Mouse (Mus musculus) forebrain, postnatal 0 days (tissue): ENCODE results near the gene Cdca4. TPM values are rescaled to one million over a fixed set of nuclear protein-coding genes. Genes with fewer than 3 reads are reported as not detected.

ENCODE experiments used
- ATAC-seq: fragments of 200-750 bp; cut with Nextera tagmentation; 2 replicates; pipeline ENCODE4 v1.8.0; 2017; ENCODE audit warnings: mild to moderate bottlenecking, moderate library complexity
- DNase-seq: peaks from one replicate; pipeline ENCODE4 v3.0.0-alpha.2; 2015
- H3K27ac ChIP-seq: fragments of 300-500 bp; sonication (generic); 2 replicates; pipeline ENCODE4 v1.5.1; 2014; ENCODE audit warnings: low read depth, mild to moderate bottlenecking, antibody characterized with exemption, low read length, moderate library complexity, mixed read lengths
- H3K27me3 ChIP-seq: fragments of 300-500 bp; sonication (generic); 2 replicates; pipeline ENCODE4 v1.6.1; 2014; ENCODE audit warnings: mild to moderate bottlenecking, low read length, mixed read lengths; ENCODE audit not compliant: insufficient read depth
- H3K36me3 ChIP-seq: fragments of 300-500 bp; sonication (generic); 2 replicates; pipeline ENCODE4 v1.6.1; 2014; ENCODE audit warnings: mild to moderate bottlenecking, moderate library complexity; ENCODE audit not compliant: insufficient read depth
- H3K4me1 ChIP-seq: fragments of 300-500 bp; sonication (generic); 2 replicates; pipeline ENCODE4 v1.6.1; 2014; ENCODE audit warnings: antibody characterized with exemption; ENCODE audit not compliant: insufficient read depth
- H3K4me2 ChIP-seq: fragments of 300-500 bp; sonication (generic); 2 replicates; pipeline ENCODE4 v1.6.1; 2014; ENCODE audit warnings: low read depth, mild to moderate bottlenecking, moderate library complexity
- H3K4me3 ChIP-seq: fragments of 300-500 bp; sonication (generic); 2 replicates; pipeline ENCODE4 v1.5.1; 2014; ENCODE audit warnings: low read depth, low read length, mixed read lengths
- H3K9ac ChIP-seq: fragments of 300-500 bp; sonication (generic); 2 replicates; pipeline ENCODE4 v1.6.1; 2014; ENCODE audit warnings: mild to moderate bottlenecking
- H3K9me3 ChIP-seq: fragments of 300-500 bp; sonication (generic); 2 replicates; pipeline ENCODE4 v1.6.1; 2016; ENCODE audit warnings: low read length
- CTCF ChIP-seq: sonication (generic); IDR thresholded peaks from 2 replicates; pipeline ENCODE4 v1.5.1; 2016; ENCODE audit warnings: antibody characterized with exemption, control low read depth, low read depth
- WGBS: fragments of 180-500 bp; shearing (Covaris S2); extraction: QIAGEN DNeasy Blood & Tissue Kit; methylation state at CpG from one replicate; pipeline ENCODE4 v1.1.7; 2014; 5-methylcytosine and 5-hydroxymethylcytosine counted together
- polyA plus RNA-seq: library from polyadenylated mRNA; unstranded; fragments of >200 nt; fragmentation: Nextera tagmentation; extraction: Ambion mirVana; gene quantifications from 2 replicates; pipeline ENCODE4 v1.2.1, GENCODE M21; 2015
- total RNA-seq: library from RNA; depleted of rRNA; stranded (reverse); fragments of >200 nt; gene quantifications from 2 replicates; pipeline ENCODE4 v1.2.3, GENCODE M21; 2014

The Cdca4 gene
- total and polyA plus RNA-seq, 2 experiments from 2014 or later, result 29.7 to 31.3 TPM

GRCm38 (mm10) chr12:112867106-112867674, 38.0 kb upstream of the Cdca4 start:
- H3K27ac ChIP-seq, result no peak overlapping the region
- no peak overlapping the region for H3K4me2 ChIP-seq
- H3K4me1 ChIP-seq, result no peaks in the 10 kb centered on the region
- no peaks in the 10 kb centered on the region for H3K36me3 ChIP-seq
- DNase-seq, result no peak
- ATAC-seq, result no peak
- H3K9me3 ChIP-seq, result no peaks in the 10 kb centered on the region
- TF ChIP-seq CTCF, result no peak
- 84% methylated on average over 7 of the region's 7 CpGs for WGBS
- H3K9ac ChIP-seq, result no peak overlapping the region
- H3K27me3 ChIP-seq, result no peaks in the 10 kb centered on the region; the same call in 1 of the 2 replicates
- no peak overlapping the region for H3K4me3 ChIP-seq

- Histone ChIP-seq H3K27ac (no peak overlapping the region), H3K4me1 (no peaks in the 10 kb centered on the region), H3K4me3 (no peak overlapping the region), H3K27me3 (no peaks in the 10 kb centered on the region; the same call in 1 of the 2 replicates), H3K36me3 (no peaks in the 10 kb centered on the region), H3K4me2 (no peak overlapping the region), H3K9me3 (no peaks in the 10 kb centered on the region), H3K9ac (no peak overlapping the region)
- DNase-seq (no peak), ATAC-seq (no peak)
- WGBS, result 68% methylated on average over 8 of the region's 8 CpGs
- no peak for TF ChIP-seq CTCF
Measured at GRCm38 (mm10) chr12:112866467-112867080, 37.4 kb upstream of the Cdca4 start.

- no peak for TF ChIP-seq CTCF
- Histone ChIP-seq H3K9ac (no peak overlapping the region), H3K4me3 (no peak overlapping the region), H3K27ac (no peak overlapping the region), H3K9me3 (no peaks in the 10 kb centered on the region), H3K27me3 (no peaks in the 10 kb centered on the region), H3K4me2 (no peak overlapping the region), H3K36me3 (no peaks in the 10 kb centered on the region), H3K4me1 (no peaks in the 10 kb centered on the region)
- 89% methylated on average over 7 of the region's 7 CpGs for WGBS
- DNase-seq, result no peak
- no peak for ATAC-seq
Measured at GRCm38 (mm10) chr12:112864804-112865203, 35.6 kb upstream of the Cdca4 start.

- no peaks in the 10 kb centered on the region for H3K36me3 ChIP-seq
- H3K27me3 ChIP-seq, result no peaks in the 10 kb centered on the region
- no peak for TF ChIP-seq CTCF
- WGBS, result 75% methylated on average over 9 of the region's 9 CpGs
- DNase-seq (no peak), ATAC-seq (no peak)
- no peak overlapping the region for H3K4me3 ChIP-seq
- H3K9me3 ChIP-seq, result no peaks in the 10 kb centered on the region
- H3K9ac ChIP-seq, result no peak overlapping the region
- no peak overlapping the region for H3K4me2 ChIP-seq
- no peak overlapping the region for H3K27ac ChIP-seq
- no peaks in the 10 kb centered on the region for H3K4me1 ChIP-seq
Measured at GRCm38 (mm10) chr12:112861911-112862321, 32.7 kb upstream of the Cdca4 start.

GRCm38 (mm10) chr12:112860765-112861164, 31.5 kb upstream of the Cdca4 start:
- WGBS, result 74% methylated on average over 7 of the region's 7 CpGs
- no peak overlapping the region for H3K4me2 ChIP-seq
- no peaks in the 10 kb centered on the region for H3K9me3 ChIP-seq
- ATAC-seq, result no peak
- no peaks in the 10 kb centered on the region for H3K36me3 ChIP-seq
- no peak overlapping the region for H3K4me3 ChIP-seq
- DNase-seq, result no peak
- no peak overlapping the region for H3K27ac ChIP-seq
- no peak overlapping the region for H3K9ac ChIP-seq
- no peaks in the 10 kb centered on the region for H3K4me1 ChIP-seq
- H3K27me3 ChIP-seq, result no peaks in the 10 kb centered on the region
- TF ChIP-seq CTCF, result no peak

- no peak for TF ChIP-seq CTCF
- H3K27ac ChIP-seq, result no peak overlapping the region
- H3K4me3 ChIP-seq, result no peak overlapping the region
- H3K27me3 ChIP-seq, result no peaks in the 10 kb centered on the region
- 81% methylated on average over 8 of the region's 8 CpGs for WGBS
- H3K4me2 ChIP-seq, result no peak overlapping the region
- no peak for ATAC-seq
- H3K9me3 ChIP-seq, result no peaks in the 10 kb centered on the region
- DNase-seq, result no peak
- no peaks in the 10 kb centered on the region for H3K4me1 ChIP-seq
- no peak overlapping the region for H3K9ac ChIP-seq
- H3K36me3 ChIP-seq, result no peaks in the 10 kb centered on the region
Measured at GRCm38 (mm10) chr12:112859930-112860329, 30.7 kb upstream of the Cdca4 start.

GRCm38 (mm10) chr12:112858581-112859336, 29.5 kb upstream of the Cdca4 start:
- Histone ChIP-seq H3K4me2 (no peak overlapping the region), H3K27me3 (no peaks in the 10 kb centered on the region), H3K36me3 (no peaks in the 10 kb centered on the region), H3K27ac (no peak overlapping the region), H3K4me3 (no peak overlapping the region), H3K9me3 (no peaks in the 10 kb centered on the region), H3K4me1 (no peaks in the 10 kb centered on the region), H3K9ac (no peak overlapping the region)
- DNase-seq, result no peak
- TF ChIP-seq CTCF, result no peak
- 91% methylated on average over 9 of the region's 9 CpGs for WGBS
- no peak for ATAC-seq
